In the genomic region with DNA sequence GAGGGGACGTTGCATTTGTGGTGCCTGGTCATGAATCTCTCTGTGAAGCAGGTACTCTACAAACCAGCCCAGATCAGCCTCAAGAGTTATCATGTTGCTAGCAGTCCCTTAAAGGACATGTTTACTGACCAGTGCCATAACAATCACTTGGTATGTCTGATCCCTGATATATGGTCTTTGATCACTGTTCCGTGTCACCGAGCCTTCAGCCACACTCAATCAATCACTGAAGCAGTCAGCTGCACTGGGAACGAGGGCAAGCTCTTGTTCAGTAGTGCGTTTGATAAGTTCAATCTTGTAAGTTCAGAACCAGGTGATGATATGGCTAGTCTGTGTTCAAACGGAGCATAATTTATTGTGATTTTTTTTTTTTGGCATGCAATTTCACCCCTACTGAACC, we compare ENCODE assay signal across 31 mouse cellular contexts.
DNase-seq lines count a peak whose midpoint lies in the region; ATAC-seq and TF ChIP-seq lines count a peak whose summit lies in the region.
"Had no signal": no experiment of that assay in that cellular context is flagged by ENCODE, and none has a peak within 500 bp of the region (broad histone marks: within the 10 kb centered on the region; RNA-seq: fewer than 3 reads in every experiment).

No protein-coding gene starts in this region.

- WGBS in kidney, postnatal 0 days: 12% methylated on average over 6 of the region's 6 CpGs
- WGBS in limb, embryonic 11.5 days: 19% methylated on average over 6 of the region's 6 CpGs

- H3K9ac ChIP-seq in kidney, postnatal 0 days (ENCODE audit: low read depth, low read length): no peak overlapping the region
- no peak overlapping the region for H3K9ac ChIP-seq in limb, embryonic 11.5 days (ENCODE audit: low read length)
- H3K9ac ChIP-seq: embryonic facial prominence, embryonic 13.5 days; forebrain, embryonic 15.5 days; hindbrain, embryonic 15.5 days; limb, embryonic 15.5 days; liver, embryonic 13.5 days; midbrain, embryonic 15.5 days had no signal

- ATAC-seq in kidney, postnatal 0 days (replicated peaks; ENCODE audit: low FRiP score, low read depth): peak; percentile 80
- ATAC-seq in limb, embryonic 11.5 days (ENCODE audit: insufficient number of reproducible peaks, low FRiP score, low TSS enrichment, low read depth): no peak
- no peak for ATAC-seq in monocyte, adult 5-6 weeks (replicated peaks; ENCODE audit: insufficient number of reproducible peaks, low FRiP score, low TSS enrichment, poor library complexity, severe bottlenecking)
- ATAC-seq: forebrain, embryonic 15.5 days; lung, postnatal 0 days; midbrain, embryonic 15.5 days had no signal

- no peak for TF ChIP-seq CTCF in kidney, postnatal 0 days (IDR thresholded peaks at IDR 0.05; ENCODE audit: low read depth)

- no peaks in the 10 kb centered on the region for H3K36me3 ChIP-seq in kidney, postnatal 0 days (ENCODE audit: insufficient read depth, low read length)
- H3K36me3 ChIP-seq in limb, embryonic 11.5 days (ENCODE audit: control insufficient read depth, insufficient read depth, low read length): no peaks in the 10 kb centered on the region
- H3K36me3 ChIP-seq: embryonic facial prominence, embryonic 13.5 days; forebrain, embryonic 10.5 days; forebrain, embryonic 15.5 days; hindbrain, embryonic 10.5 days; hindbrain, embryonic 15.5 days; limb, embryonic 15.5 days; liver, embryonic 13.5 days; midbrain, embryonic 15.5 days had no signal

- peak; percentile 65 for DNase-seq in kidney, postnatal 0 days (ENCODE audit: low spot score)
- no peak for DNase-seq in kidney, postnatal 36 days
- peak; percentile 22 for DNase-seq in embryo, embryonic 9.5 days (ENCODE audit: extremely low spot score)
- DNase-seq in limb, embryonic 11.5 days (ENCODE audit: low spot score): peak; percentile 53
- no peak for DNase-seq in urinary bladder, postnatal 4 days (ENCODE audit: low spot score in 2 of 2)
- DNase-seq: adrenal gland, adult 2 months; B cell, adult 2 months; cerebellum, adult 2 months; cerebellum, postnatal 14 days; gastrocnemius, adult 2 months; gastrocnemius, postnatal 36 days; heart, postnatal 14 days; kidney, adult 2 months; liver, embryonic 13.5 days; lung, adult 18-20 months; lung, postnatal 4 days; right cerebral cortex, postnatal 4 days; thymus, adult 18-20 months; thymus, postnatal 25 days had no signal

- H3K4me1 ChIP-seq in kidney, postnatal 0 days (replicated peaks; ENCODE audit: insufficient read depth, low read length): no peaks in the 10 kb centered on the region
- 0 out of 2 replicates have a peak, but pooled peaks cover 2% of the 10 kb centered on the region for H3K4me1 ChIP-seq in limb, embryonic 11.5 days (ENCODE audit: control insufficient read depth, insufficient read depth, low read length)
- H3K4me1 ChIP-seq: embryonic facial prominence, embryonic 13.5 days; forebrain, embryonic 10.5 days; forebrain, embryonic 15.5 days; hindbrain, embryonic 15.5 days; limb, embryonic 15.5 days; liver, embryonic 13.5 days; megakaryocyte, embryonic 14.5 days; midbrain, embryonic 15.5 days had no signal

- H3K27ac ChIP-seq in kidney, postnatal 0 days: no peak overlapping the region
- H3K27ac ChIP-seq in limb, embryonic 11.5 days (replicated peaks; ENCODE audit: low read depth, low read length): no peak overlapping the region
- H3K27ac ChIP-seq: embryonic facial prominence, embryonic 13.5 days; forebrain, embryonic 10.5 days; forebrain, embryonic 15.5 days; gastrocnemius, adult 2 months; hindbrain, embryonic 10.5 days; hindbrain, embryonic 15.5 days; left cerebral cortex, adult 2 months; limb, embryonic 15.5 days; liver, embryonic 13.5 days; midbrain, embryonic 15.5 days; stomach, postnatal 0 days had no signal

- H3K4me3 ChIP-seq in kidney, postnatal 0 days (replicated peaks; ENCODE audit: low read depth, low read length): no peak overlapping the region
- no peak overlapping the region for H3K4me3 ChIP-seq in limb, embryonic 11.5 days (ENCODE audit: low read depth, low read length)
- H3K4me3 ChIP-seq: embryonic facial prominence, embryonic 13.5 days; forebrain, embryonic 10.5 days; forebrain, embryonic 15.5 days; gastrocnemius, adult 2 months; hindbrain, embryonic 10.5 days; hindbrain, embryonic 15.5 days; left cerebral cortex, adult 2 months; limb, embryonic 15.5 days; liver, embryonic 13.5 days; megakaryocyte, embryonic 14.5 days; midbrain, embryonic 15.5 days had no signal

- H3K27me3 ChIP-seq in kidney, postnatal 0 days (ENCODE audit: insufficient read depth, low read length): no peaks in the 10 kb centered on the region
- no peaks in the 10 kb centered on the region for H3K27me3 ChIP-seq in limb, embryonic 11.5 days (ENCODE audit: control insufficient read depth, insufficient read depth, low read length)
- H3K27me3 ChIP-seq: embryonic facial prominence, embryonic 13.5 days; forebrain, embryonic 15.5 days; hindbrain, embryonic 15.5 days; limb, embryonic 15.5 days; liver, embryonic 13.5 days; megakaryocyte, embryonic 14.5 days; midbrain, embryonic 15.5 days had no signal

- no peaks in the 10 kb centered on the region for H3K9me3 ChIP-seq in kidney, postnatal 0 days (replicated peaks; ENCODE audit: low read length)
- no peaks in the 10 kb centered on the region; the same call in 1 of the 2 replicates for H3K9me3 ChIP-seq in limb, embryonic 11.5 days (ENCODE audit: control insufficient read depth, low read length)
- H3K9me3 ChIP-seq: embryonic facial prominence, embryonic 13.5 days; forebrain, embryonic 10.5 days; forebrain, embryonic 15.5 days; hindbrain, embryonic 15.5 days; limb, embryonic 15.5 days; liver, embryonic 13.5 days; midbrain, embryonic 15.5 days had no signal

- no peak overlapping the region for H3K4me2 ChIP-seq in kidney, postnatal 0 days (ENCODE audit: low read length)
- no peak overlapping the region for H3K4me2 ChIP-seq in limb, embryonic 11.5 days (ENCODE audit: low read depth, severe bottlenecking)
- H3K4me2 ChIP-seq: embryonic facial prominence, embryonic 13.5 days; forebrain, embryonic 15.5 days; hindbrain, embryonic 15.5 days; limb, embryonic 15.5 days; liver, embryonic 13.5 days; midbrain, embryonic 15.5 days had no signal

Comparison
In these comparisons a context has a peak if more than half of its experiments do, and no peak if none do; other contexts are left out.
1. DNase-seq: peak in kidney, postnatal 0 days (single experiment), embryo, embryonic 9.5 days (single experiment) and limb, embryonic 11.5 days (single experiment); none in kidney, postnatal 36 days (0 of 2) and urinary bladder, postnatal 4 days (0 of 2).